Mouse (Mus musculus) G1E (cell line): ENCODE measurements around the gene Erp27.

Experiments used
- CTCF ChIP-seq: IDR thresholded peaks from 2 replicates; pipeline ENCODE4 v1.5.1; 2012; ENCODE audit warnings: low read depth, low read length, inconsistent platforms, mixed read lengths
- GATA2 ChIP-seq: IDR thresholded peaks from 2 replicates; pipeline ENCODE4 v1.6.1; 2012; ENCODE audit warnings: low read depth, low read length, inconsistent platforms, borderline replicate concordance
- POLR2AphosphoS5 ChIP-seq: IDR thresholded peaks from 2 replicates; pipeline ENCODE4 v1.6.1; 2012; ENCODE audit warnings: low read depth, low read length, inconsistent platforms; ENCODE audit not compliant: insufficient replicate concordance

GRCm38 (mm10) chr6:136922080-136922479 is at the start of gene Erp27:
- no peak for TF ChIP-seq POLR2AphosphoS5
- no peak for TF ChIP-seq GATA2
- no peak for TF ChIP-seq CTCF
